Mouse (Mus musculus) c-Kit-positive CD71-positive TER-119-negative erythroid progenitor cells, embryonic 14.5 days (primary cell): ENCODE measurements around the gene Hspa4.

ENCODE experiments used
- DNase-seq: peaks from one replicate; pipeline ENCODE4 v3.0.0-alpha.2; 2013; ENCODE audit warnings: low read depth

Hspa4 gene

GRCm38 (mm10) chr11:53252186-53253119, 47.8 kb downstream of the Hspa4 start:
- DNase-seq: no peak

- DNase-seq: no peak
Measured at GRCm38 (mm10) chr11:53250796-53251195, 49.5 kb downstream of the Hspa4 start.

GRCm38 (mm10) chr11:53249686-53250085, 50.6 kb downstream of the Hspa4 start:
- no peak for DNase-seq

DNA sequence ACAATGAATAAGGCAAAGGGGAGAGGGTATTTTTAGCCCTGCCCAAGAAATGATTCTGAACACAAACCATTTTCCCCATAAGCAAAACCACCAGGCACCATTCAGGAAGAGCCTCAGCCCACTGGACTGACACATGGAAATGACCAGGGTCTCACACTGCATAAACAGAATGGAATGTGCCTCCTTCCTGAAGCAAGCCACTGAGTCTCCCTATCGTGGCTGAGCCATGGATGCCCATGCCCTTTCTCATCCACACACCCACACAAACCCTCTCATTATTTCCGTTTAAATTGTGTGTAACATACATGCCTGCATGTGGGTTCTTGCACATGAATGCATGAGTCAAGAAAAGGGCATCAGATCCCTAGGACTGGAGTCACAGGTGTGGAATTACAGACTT, 54.7 kb downstream of the Hspa4 start:
- DNase-seq: no peak

DNA sequence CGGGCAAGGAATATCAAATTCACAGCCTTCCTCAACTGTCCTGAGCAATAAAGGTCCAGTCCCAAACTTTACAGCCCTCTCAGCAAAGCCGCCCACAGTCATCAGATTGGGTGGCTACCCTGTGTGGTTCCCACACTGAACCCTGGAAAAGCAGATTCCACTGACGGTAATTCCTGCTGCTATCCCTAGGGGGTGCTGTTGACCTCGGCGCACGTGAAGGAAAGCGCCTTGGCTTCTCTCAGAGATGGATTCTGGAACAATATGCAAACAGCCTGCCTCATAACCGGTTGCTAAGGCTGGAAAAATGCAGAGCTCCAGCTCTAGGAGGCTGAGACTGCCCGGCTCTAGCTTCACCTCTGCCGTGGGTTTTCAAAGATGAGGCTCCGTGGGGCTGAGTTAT, 57.1 kb downstream of the Hspa4 start:
- no peak for DNase-seq

GRCm38 (mm10) chr11:53233590-53233989, 66.7 kb downstream of the Hspa4 start:
- no peak for DNase-seq

DNA sequence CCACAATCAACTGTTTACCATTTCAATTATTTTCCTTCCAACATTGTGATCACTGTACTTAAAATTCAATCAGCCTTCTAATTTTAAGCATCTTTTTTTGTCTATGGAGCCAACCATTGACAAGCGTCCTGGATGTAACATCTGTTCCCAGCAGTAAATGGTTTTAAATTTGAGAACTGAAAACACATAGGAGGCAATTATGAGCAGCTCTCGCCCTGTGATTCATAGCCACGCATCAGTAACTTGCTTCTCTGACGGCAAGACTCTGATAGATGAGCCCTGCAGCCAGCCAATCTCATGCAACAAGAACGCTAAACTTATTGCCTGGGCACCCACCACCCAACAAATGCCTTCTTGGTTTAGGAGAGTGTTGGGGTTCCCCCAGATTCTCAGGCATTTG, 68.4 kb downstream of the Hspa4 start:
- no peak for DNase-seq

GRCm38 (mm10) chr11:53229011-53229410, 71.2 kb downstream of the Hspa4 start:
- no peak for DNase-seq

DNA sequence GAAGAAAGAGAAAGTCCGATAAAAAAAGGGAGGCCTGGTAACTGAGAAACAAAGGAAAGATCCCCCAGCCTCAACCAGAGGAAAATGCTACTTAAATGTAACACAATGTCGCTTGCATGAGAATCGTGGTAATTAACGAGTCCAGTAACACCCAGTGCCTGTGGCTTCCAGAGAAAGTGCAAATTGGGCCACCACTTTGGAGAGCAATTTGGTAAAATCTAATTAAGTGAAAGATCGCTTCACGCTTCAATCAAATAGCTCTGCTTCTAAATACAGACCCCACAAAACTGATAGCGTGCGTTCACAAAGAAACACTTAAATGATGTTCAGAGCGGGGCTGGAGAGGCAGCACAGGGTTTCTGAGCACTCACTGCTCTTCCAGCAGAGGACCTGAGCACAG, 89.4 kb downstream of the Hspa4 start:
- DNase-seq: no peak
